Mouse (Mus musculus) CH12.LX (cell line): Measurements from ENCODE around the gene Cyth3. TPM values are rescaled to one million over a fixed set of nuclear protein-coding genes. Genes with fewer than 3 reads are reported as not detected.
A peak's percentile ranks its signal among the peaks of the same experiment; 100 is the strongest.

Experiments used
- DNase-seq: peaks from one replicate; pipeline ENCODE4 v3.0.0-alpha.2; 2013; ENCODE audit errors: extremely low read depth
- H3K27ac ChIP-seq: 2 replicates; pipeline ENCODE4 v1.5.1; 2012; ENCODE audit warnings: low read depth, mild to moderate bottlenecking, control low read depth, moderate library complexity; ENCODE audit not compliant: insufficient read depth
- H3K27me3 ChIP-seq: replicated peaks from 2 replicates; pipeline ENCODE3; 2012; ENCODE audit warnings: inconsistent platforms
- H3K36me3 ChIP-seq, 2 experiments: replicated peaks in 1 of 2; 2 replicates each; pipeline versions ENCODE3 to v1.6.1; 2012; ENCODE audit warnings: inconsistent platforms in 1 of 2, low read length in 1 of 2, mild to moderate bottlenecking in 1 of 2, mixed read lengths in 1 of 2, moderate library complexity in 1 of 2; ENCODE audit not compliant: control insufficient read depth in 1 of 2, insufficient read depth in 1 of 2
- H3K4me1 ChIP-seq, 2 experiments: 2 replicates each; pipeline ENCODE4 v1.6.1; 2012; ENCODE audit warnings: inconsistent platforms in 1 of 2, moderate library complexity in 1 of 2; ENCODE audit not compliant: insufficient read depth in 2 of 2, control insufficient read depth in 1 of 2
- H3K4me2 ChIP-seq: 2 replicates; pipeline ENCODE4 v1.6.1; 2012; ENCODE audit warnings: low read depth, mild to moderate bottlenecking, control low read depth; ENCODE audit not compliant: poor library complexity, insufficient read depth, severe bottlenecking
- H3K4me3 ChIP-seq, 3 experiments: fragments of 150-350 bp in 1 of 3; sonication (generic) in 1 of 3; replicated peaks in 1 of 3; 2 replicates each; pipeline versions ENCODE3 to v1.5.1; 2011 to 2012; ENCODE audit warnings: low read depth in 2 of 3, low read length in 2 of 3, mild to moderate bottlenecking in 2 of 3, moderate library complexity in 2 of 3, control low read depth in 1 of 3, improper control_type of control experiment in 1 of 3, inconsistent platforms in 1 of 3, mixed read lengths in 1 of 3; ENCODE audit not compliant: poor library complexity in 1 of 3
- H3K79me2 ChIP-seq: replicated peaks from 2 replicates; pipeline ENCODE4 v1.6.1; 2012; ENCODE audit warnings: mild to moderate bottlenecking, moderate library complexity; ENCODE audit not compliant: control insufficient read depth, poor library complexity, insufficient read depth, severe bottlenecking; ENCODE audit errors: extremely low read depth
- H3K9ac ChIP-seq: 2 replicates; pipeline ENCODE4 v1.6.1; 2012; ENCODE audit warnings: low read depth, mild to moderate bottlenecking, control low read depth, moderate library complexity; ENCODE audit not compliant: insufficient read depth
- H3K9me3 ChIP-seq: replicated peaks from 2 replicates; pipeline ENCODE3; 2012; ENCODE audit warnings: low read length, inconsistent platforms, mixed read lengths
- BHLHE40 ChIP-seq: IDR thresholded peaks from 2 replicates; pipeline ENCODE4 v1.6.1; 2011; ENCODE audit warnings: mild to moderate bottlenecking, low read depth, low read length, improper control_type of control experiment
- CHD1 ChIP-seq: IDR thresholded peaks from 2 replicates; pipeline ENCODE4 v1.6.1; 2012; ENCODE audit warnings: low read depth, low read length, improper control_type of control experiment, inconsistent platforms
- E2F4 ChIP-seq: IDR thresholded peaks from 2 replicates; pipeline ENCODE4 v1.6.1; 2011; ENCODE audit warnings: low read depth, low read length, improper control_type of control experiment; ENCODE audit not compliant: insufficient replicate concordance
- EP300 ChIP-seq: IDR thresholded peaks from 2 replicates; pipeline ENCODE4 v1.6.1; 2011; ENCODE audit warnings: low read length, improper control_type of control experiment
- IRF4 ChIP-seq: IDR thresholded peaks from 2 replicates; pipeline ENCODE4 v1.6.1; 2014; ENCODE audit warnings: low read depth, mild to moderate bottlenecking, inconsistent platforms, low read length, improper control_type of control experiment
- JUN ChIP-seq: IDR thresholded peaks from 2 replicates; pipeline ENCODE4 v1.6.1; 2011; ENCODE audit warnings: low read depth, mild to moderate bottlenecking, low read length, improper control_type of control experiment, moderate library complexity; ENCODE audit not compliant: insufficient read depth
- JUND ChIP-seq: conservative IDR thresholded peaks from 2 replicates; pipeline ENCODE4 v1.6.1; 2011; ENCODE audit warnings: low read depth, low read length, improper control_type of control experiment
- MAX ChIP-seq: IDR thresholded peaks from 2 replicates; pipeline ENCODE4 v1.6.1; 2011; ENCODE audit warnings: low read length, improper control_type of control experiment
- MXI1 ChIP-seq: IDR thresholded peaks from 2 replicates; pipeline ENCODE4 v1.6.1; 2011; ENCODE audit warnings: mild to moderate bottlenecking, low read depth, low read length, improper control_type of control experiment
- NELFE ChIP-seq: IDR thresholded peaks from 2 replicates; pipeline ENCODE4 v1.6.1; 2011; ENCODE audit warnings: low read depth, low read length, improper control_type of control experiment
- NRF1 ChIP-seq: IDR thresholded peaks from 2 replicates; pipeline ENCODE4 v1.6.1; 2014; ENCODE audit warnings: low read depth, mild to moderate bottlenecking, inconsistent platforms, low read length, improper control_type of control experiment, moderate library complexity
- POLR2A ChIP-seq: IDR thresholded peaks from 2 replicates; pipeline ENCODE4 v1.6.1; 2011; ENCODE audit warnings: low read depth, mild to moderate bottlenecking, improper control_type of control experiment, low read length
- POLR2AphosphoS2 ChIP-seq: IDR thresholded peaks from 2 replicates; pipeline ENCODE4 v1.6.1; 2011; ENCODE audit warnings: low read depth, low read length, improper control_type of control experiment
- RAD21 ChIP-seq: IDR thresholded peaks from 2 replicates; pipeline ENCODE4 v1.6.1; 2011; ENCODE audit warnings: low read depth, mild to moderate bottlenecking, low read length, improper control_type of control experiment, moderate library complexity
- RCOR1 ChIP-seq: conservative IDR thresholded peaks from 2 replicates; pipeline ENCODE4 v1.6.1; 2012; ENCODE audit warnings: low read depth, mild to moderate bottlenecking, inconsistent platforms, low read length, improper control_type of control experiment
- SIN3A ChIP-seq: IDR thresholded peaks from 2 replicates; pipeline ENCODE4 v1.6.1; 2012; ENCODE audit warnings: low read length, improper control_type of control experiment, inconsistent platforms
- TCF12 ChIP-seq: IDR thresholded peaks from 2 replicates; pipeline ENCODE4 v1.6.1; 2014; ENCODE audit warnings: low read depth, mild to moderate bottlenecking, inconsistent platforms, low read length, improper control_type of control experiment
- UBTF ChIP-seq: IDR thresholded peaks from 2 replicates; pipeline ENCODE4 v1.6.1; 2012; ENCODE audit warnings: low read depth, mild to moderate bottlenecking, inconsistent platforms, low read length, improper control_type of control experiment, moderate library complexity
- USF1 ChIP-seq: IDR thresholded peaks from 2 replicates; pipeline ENCODE4 v1.6.1; 2014; ENCODE audit warnings: low read depth, mild to moderate bottlenecking, inconsistent platforms, low read length, improper control_type of control experiment
- USF2 ChIP-seq: conservative IDR thresholded peaks from 2 replicates; pipeline ENCODE4 v1.6.1; 2011; ENCODE audit warnings: low read depth, low read length, improper control_type of control experiment
- ZC3H11A ChIP-seq: IDR thresholded peaks from 2 replicates; pipeline ENCODE4 v1.6.1; 2012; ENCODE audit warnings: low read depth, mild to moderate bottlenecking, inconsistent platforms, low read length, improper control_type of control experiment
- ZNF384 ChIP-seq: IDR thresholded peaks from 2 replicates; pipeline ENCODE4 v1.6.1; 2012; ENCODE audit warnings: low read depth, low read length, improper control_type of control experiment, inconsistent platforms
- dilution Hi-C: fragments of 300-500 bp; cut with MboI; formaldehyde crosslinking; loops from 2 replicates; pipeline ENCODE4 v1.14.3; 2020; ENCODE audit warnings: low sequenced_read_pairs; ENCODE audit not compliant: extremely low pct_unique_long_range_greater_than_20kb, extremely low pct_ligation_motif_present
- in situ Hi-C: fragments of 300-500 bp; cut with MboI; formaldehyde crosslinking; loops from 3 replicates; pipeline ENCODE4 v1.14.3; 2019; ENCODE audit warnings: low sequenced_read_pairs, low pct_ligation_motif_present, low pct_unique_long_range_greater_than_20kb, mixed read lengths
- polyA plus RNA-seq: library from polyadenylated mRNA; unstranded; fragments of >175 nt; gene quantifications from 2 replicates; pipeline ENCODE4 v1.2.1, GENCODE M21; 2012; ENCODE audit warnings: low read depth; ENCODE audit not compliant: insufficient read length
- total RNA-seq, 2 experiments: library from RNA; depleted of rRNA; stranded (reverse); fragments of 300-350 nt in 1 of 2; fragments of >200 nt in 1 of 2; gene quantifications; 2 replicates each; pipeline ENCODE4 v1.2.3; 2012 to 2014

The Cyth3 gene
- total RNA-seq (2012; rRNA removed): 3.3 and 3.4 TPM in 2 replicates
- 4.8 and 5.9 TPM in 2 replicates for total RNA-seq (2014; rRNA removed)
- 5.4 and 5.6 TPM in 2 replicates for polyA plus RNA-seq

- Histone ChIP-seq H3K4me1 (peaks cover 0 to 8% of the 10 kb centered on the region in 2 experiments; a peak in 2 of 4 replicates), H3K36me3 (no peaks in the 10 kb centered on the region), H3K4me3 (peak within 1 kb of the TSS; percentile 51 to 76 (median 75)), H3K9me3 (no peaks in the 10 kb centered on the region), H3K27ac (no peak within 1 kb of the TSS), H3K27me3 (peaks cover 19% of the 10 kb centered on the region), H3K4me2 (peak within 1 kb of the TSS; percentile 81), H3K79me2 (no peaks in the 10 kb centered on the region), H3K9ac (peak within 1 kb of the TSS; percentile 24)
- peak; percentile 80 for DNase-seq
- dilution Hi-C loops: no loop called here
- peak; percentile 92 for TF ChIP-seq MAX
- peak; percentile 96 for TF ChIP-seq USF2
- no peak for TF ChIP-seq JUND
- peak; percentile 12; the same call in 1 of the 2 replicates for TF ChIP-seq TCF12
- no peak for TF ChIP-seq JUN
- TF ChIP-seq POLR2AphosphoS2: no peak
- no peak for TF ChIP-seq NRF1
- TF ChIP-seq EP300: no peak
- no peak for TF ChIP-seq IRF4
- no peak for TF ChIP-seq ZC3H11A
- TF ChIP-seq CHD1: no peak
- TF ChIP-seq BHLHE40: peak; percentile 56
- TF ChIP-seq NELFE: 0 out of 2 replicates have a peak, but pooled peaks have one; percentile 41
- TF ChIP-seq USF1: peak; percentile 97
- no peak for TF ChIP-seq E2F4
- no peak for TF ChIP-seq RAD21
- peak; percentile 71 for TF ChIP-seq POLR2A
- no peak for TF ChIP-seq ZNF384
- no peak for TF ChIP-seq MXI1
- TF ChIP-seq RCOR1: no peak
- TF ChIP-seq SIN3A: no peak
- no peak for TF ChIP-seq UBTF
- in situ Hi-C loops: loop anchor here (5.0 to 10.0 kb wide), 2 partner anchors 35 to 73 kb away; no protein-coding TSS in a partner anchor
Measured at GRCm38 (mm10) chr5:143621893-143622622, at the start of gene Cyth3. TSS of gene Cyth3 (plus strand) at chr5:143622447.
